Mouse (Mus musculus): ENCODE measurements around the gene Chrna7. TPM values are rescaled to one million over a fixed set of nuclear protein-coding genes. Genes with fewer than 3 reads are reported as not detected.

The Chrna7 gene
- not detected in 2 replicates for total RNA-seq (2017)

DNA sequence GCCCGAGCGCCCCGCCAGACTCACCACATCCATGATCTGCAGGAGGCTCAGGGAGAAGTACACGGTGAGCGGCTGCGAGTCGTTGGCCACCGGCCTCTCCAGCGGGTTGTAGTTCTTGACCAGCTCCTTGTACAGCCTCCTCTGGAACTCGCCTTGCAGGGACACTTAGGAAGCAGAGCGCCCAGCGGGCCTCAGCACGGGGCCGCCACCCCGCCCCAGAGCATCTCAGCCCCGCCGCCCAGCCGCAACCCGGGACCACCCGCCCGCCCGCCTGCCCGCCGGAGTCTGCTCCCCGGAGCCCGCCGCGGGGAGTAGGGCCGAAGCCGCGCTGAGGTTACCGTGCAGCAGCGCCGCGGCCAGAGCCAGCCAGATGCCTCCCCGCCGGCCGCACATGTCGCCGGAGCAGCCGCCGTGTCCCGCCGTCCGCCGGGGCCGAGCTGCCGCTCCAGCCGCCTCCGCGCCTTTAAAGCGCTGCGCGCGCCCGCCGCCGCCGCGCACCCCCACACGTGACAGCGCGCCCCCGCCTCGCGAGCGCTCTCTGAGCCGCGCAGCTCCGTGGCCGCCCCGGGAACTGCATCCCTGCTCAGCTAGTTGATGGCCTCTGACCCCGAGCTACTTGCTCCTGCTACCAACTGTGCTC lies at the start of gene Chrna7:
Gene Chrna7 (minus strand): TSS at position 486 of the 640 bp plus-strand sequence.
- ATAC-seq (ENCODE audit: extremely low read depth, insufficient number of reproducible peaks, low FRiP score, poor library complexity, severe bottlenecking) = no peak

DNA sequence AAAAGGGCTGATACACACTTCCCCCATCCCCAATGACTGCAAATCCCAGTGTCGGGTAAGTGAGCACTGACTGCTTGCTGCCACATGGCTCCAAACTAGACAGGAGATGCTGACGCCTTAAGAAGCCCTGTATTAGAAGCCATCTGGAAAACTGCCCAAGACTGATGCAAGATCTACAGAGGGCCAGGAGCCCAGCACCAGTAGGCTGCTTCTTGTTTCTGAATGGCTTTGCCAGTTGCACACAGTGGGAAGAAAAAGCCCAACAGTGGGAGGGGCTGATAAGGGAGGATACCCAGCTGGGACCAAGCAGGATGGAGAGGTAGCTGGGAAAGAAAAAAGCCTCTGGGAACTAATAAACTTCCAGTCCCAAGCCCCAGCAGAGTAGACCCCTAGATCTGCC lies 37.0 kb upstream of the Chrna7 start:
- no peak for ATAC-seq (ENCODE audit: extremely low read depth, insufficient number of reproducible peaks, low FRiP score, poor library complexity, severe bottlenecking)

DNA sequence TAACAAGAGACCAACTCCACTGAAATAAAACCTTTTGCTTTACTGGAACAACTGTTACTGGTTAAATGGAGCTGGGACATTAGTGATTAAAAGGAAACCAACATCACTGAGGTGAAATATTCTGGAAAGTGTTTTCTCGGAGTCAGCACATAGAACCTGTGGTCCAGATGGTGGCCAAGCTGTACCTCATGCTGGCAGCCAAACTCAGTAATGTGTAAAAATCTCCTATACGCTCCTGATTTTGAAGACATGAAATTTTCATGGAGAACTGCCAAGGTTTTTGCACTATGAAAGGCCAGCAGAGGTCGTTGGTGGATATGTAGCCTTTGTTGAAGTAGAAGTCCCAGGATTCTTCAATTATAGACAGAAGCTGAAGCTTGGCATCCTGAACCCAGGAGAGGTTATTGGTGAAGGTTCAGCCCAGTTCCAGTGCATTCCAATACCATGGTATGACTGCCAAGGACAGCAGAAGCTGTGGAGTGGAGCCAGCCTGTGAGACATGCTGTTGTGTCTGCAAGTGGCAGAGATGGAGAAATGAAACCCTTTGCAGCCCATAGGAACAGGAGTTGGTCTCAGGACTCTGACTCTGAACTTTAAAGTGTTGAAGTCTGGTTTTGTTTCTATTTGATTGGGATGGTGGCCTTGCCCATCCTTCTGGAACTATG lies 25.6 kb upstream of the Chrna7 start:
- ATAC-seq (ENCODE audit: extremely low read depth, insufficient number of reproducible peaks, low FRiP score, poor library complexity, severe bottlenecking) = no peak

DNA sequence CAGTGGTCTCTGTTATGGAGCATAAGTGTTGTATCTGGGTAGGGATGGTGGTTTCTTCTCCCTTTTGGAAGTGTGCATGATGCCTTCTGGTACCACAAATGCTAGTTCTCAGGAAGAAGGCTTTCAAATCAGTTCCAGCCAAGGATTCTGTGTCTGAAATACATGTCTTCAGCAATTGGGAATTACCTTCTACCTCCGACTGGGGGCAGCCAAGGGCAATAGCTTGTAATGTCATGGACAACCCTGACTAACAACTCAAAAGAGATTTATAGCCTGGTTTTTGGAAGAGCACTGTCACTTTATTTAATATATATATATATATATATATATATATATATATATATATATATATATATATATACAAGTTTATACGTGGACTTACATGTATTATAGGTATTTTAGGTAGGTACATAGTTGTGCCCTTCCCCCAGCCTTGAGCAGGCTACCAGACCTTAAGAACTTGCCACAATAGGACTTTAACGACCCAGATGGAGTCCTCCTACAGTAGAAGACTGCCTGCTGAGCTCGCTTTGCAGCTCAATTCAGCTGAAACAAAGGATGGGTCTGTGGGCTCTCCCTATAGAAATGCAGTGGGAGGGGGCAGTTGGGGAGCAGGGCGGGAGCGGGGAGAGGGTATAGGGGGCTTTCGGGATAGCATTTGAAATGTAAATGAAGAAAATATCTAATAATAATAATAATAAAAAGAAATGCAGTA lies 12.9 kb upstream of the Chrna7 start:
- ATAC-seq (ENCODE audit: extremely low read depth, insufficient number of reproducible peaks, low FRiP score, poor library complexity, severe bottlenecking) = no peak

DNA sequence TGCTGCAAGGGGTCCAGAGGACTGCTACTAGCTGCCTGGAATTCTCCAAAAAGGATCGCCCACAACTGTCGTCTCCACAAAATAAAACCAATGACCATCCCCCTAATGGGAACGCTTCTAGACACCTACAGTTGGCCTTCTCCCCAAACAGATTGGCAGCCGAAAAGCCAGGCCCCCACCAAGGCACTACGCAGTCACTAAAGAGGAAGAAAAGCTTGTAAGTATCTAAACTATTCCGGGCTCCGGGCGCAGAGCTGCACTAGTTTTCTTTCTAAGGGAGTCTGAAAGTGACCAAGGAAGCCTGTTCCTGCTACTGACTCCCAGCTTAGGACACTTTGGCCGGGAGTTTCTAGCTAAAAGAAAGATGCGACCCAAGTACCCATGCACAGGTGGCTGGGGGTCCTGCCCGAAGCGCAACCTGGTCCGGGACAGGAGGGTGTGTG lies 707 bp downstream of the Chrna7 start:
- ATAC-seq (ENCODE audit: extremely low read depth, insufficient number of reproducible peaks, low FRiP score, poor library complexity, severe bottlenecking) = no peak

DNA sequence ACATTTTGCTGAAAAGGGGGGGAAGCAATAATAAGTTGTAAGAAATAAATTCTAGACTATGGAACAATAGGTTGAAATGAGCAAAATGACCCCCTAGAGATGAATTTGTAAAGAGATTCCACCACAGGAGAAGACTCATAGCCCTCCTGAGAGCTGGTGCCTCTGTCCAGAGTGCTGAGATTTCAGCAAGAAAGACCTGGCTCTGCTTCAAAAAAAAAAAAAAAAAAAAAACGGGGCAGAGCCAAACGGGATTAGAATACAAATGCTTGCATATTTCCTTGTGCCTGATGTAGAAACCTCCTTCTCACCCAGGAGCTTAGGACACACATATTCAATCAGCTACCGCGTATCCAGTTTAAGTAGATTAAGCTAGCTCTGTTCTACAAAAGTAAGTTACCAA lies 2.9 kb downstream of the Chrna7 start:
- no peak for ATAC-seq (ENCODE audit: extremely low read depth, insufficient number of reproducible peaks, low FRiP score, poor library complexity, severe bottlenecking)

DNA sequence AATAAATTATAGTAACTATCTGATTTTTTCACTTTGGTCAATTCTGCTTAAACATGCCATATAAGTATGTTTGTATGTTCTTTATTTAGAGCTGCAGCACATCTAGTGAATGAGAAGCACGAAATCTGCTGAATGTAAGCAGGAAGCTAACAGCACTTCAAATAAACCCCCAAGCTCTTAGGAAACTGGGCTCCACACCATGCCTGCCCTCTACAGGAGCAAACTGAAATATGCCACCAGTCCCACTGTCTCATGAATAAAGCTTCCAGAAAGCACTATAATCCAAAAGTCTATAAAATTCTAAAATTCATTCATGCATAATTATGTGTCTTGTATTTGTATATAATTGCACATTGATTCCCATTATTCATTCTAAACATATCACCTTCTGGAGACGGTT lies 5.2 kb downstream of the Chrna7 start:
- no peak for ATAC-seq (ENCODE audit: extremely low read depth, insufficient number of reproducible peaks, low FRiP score, poor library complexity, severe bottlenecking)

DNA sequence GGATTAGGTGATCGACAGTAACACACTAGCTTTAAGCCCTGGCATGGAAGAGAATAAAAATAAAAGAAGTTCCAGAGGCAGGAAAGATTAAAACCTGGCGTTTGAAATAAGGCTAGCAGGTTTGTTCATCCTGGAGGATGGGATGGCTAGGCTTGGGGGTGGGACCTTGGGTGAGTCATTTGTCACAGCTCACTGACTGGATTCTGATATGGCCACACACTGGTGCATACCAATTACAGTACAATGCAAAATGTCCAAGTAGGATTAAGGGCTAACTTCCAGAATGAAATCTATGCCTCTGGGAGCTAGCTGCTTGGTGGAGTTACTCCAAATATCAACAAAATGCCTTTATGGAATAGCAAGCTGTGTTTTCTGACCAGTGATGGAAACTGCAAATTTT lies 16.8 kb downstream of the Chrna7 start:
- ATAC-seq (ENCODE audit: extremely low read depth, insufficient number of reproducible peaks, low FRiP score, poor library complexity, severe bottlenecking) = no peak

DNA sequence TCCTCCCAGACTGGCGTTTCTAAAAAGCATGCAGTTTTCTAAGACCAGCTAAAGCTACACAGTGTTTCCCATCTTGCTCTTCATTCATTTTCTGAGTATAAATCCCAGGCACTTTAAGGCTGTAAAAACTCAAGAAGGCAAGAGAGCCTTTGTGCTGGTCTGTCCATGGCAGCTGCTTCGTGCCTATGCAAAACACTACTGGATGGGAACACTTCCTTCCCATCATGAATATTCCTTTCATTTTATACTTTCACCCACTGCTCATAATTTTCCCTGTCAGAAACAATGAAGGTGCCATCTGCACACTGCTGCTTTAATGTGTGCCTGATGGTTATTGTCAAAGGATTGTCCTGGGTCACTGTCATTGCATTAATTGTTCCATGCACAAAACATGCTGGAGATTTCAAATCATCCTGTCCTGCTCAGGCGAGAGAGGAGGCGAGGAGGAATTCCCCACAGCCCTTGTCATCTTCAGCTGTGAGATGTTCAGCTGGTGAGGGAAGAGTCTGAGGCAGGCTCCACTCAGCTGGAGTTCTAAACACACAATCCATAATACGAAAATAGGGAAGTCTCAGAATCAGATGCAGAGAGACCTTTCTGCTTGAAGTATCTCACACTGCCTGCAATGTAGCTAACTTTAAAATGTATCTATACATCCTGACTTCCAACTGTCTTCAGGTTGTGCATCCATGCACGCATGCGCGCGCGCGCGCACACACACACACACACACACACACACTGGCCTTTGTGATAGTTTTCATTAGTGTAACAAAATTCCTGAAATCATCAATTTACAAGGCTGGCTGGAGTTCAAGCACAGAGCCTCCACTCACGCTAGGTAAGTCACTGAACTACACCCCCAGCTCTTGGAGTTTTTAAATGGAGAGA lies 22.5 kb downstream of the Chrna7 start:
- no peak for ATAC-seq (ENCODE audit: extremely low read depth, insufficient number of reproducible peaks, low FRiP score, poor library complexity, severe bottlenecking)

DNA sequence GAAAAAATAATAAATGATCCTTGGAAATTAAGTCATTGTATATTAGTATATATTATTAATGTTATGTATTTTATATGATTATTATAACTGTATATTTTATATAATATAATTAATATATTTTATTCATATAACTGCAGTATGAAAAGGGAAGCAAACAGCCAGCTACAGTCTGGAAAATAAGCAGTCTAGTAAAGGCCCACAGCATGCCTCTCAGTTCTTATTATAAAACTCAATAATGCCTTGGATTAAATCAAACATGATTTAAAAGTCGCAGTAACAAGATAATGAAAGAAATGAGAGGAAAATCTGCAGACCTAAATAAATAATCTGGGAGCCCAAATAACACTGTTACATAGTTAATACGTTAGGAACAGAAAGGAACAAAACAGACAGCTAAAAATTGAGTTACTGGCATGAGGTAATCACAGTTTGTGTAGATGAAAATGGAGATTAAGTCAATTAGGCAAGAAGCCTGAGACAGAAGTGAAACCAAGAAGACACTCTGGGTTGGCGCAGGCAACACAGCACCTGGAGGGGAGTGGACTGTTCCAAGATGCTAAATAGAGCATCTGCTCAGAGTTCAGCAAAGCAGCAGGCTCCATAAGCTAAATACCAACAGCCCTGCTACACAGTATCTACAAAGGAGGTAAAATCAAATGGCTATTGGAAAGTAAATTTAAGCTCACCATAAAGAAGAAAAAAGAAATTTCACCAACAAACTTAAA lies 42.1 kb downstream of the Chrna7 start:
- no peak for ATAC-seq (ENCODE audit: extremely low read depth, insufficient number of reproducible peaks, low FRiP score, poor library complexity, severe bottlenecking)

DNA sequence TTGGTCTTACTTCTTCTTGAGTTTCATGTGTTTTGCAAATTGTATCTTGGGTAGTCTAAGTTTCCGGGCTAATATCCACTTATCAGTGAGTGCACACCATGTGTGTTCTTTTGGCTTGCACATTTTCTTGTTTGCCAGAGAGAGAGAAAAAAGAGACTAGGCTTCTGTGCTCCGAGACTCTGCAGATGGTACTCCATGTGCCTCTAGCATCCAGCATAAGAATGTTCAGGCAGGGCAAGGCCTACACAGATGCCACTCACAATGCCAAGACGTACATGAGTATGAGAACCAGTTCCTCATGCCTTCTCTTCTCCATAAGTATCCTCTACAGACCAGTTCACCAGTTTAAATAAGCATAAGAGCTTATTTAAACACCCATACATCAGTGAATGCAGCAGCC lies 47.8 kb downstream of the Chrna7 start:
- no peak for ATAC-seq (ENCODE audit: extremely low read depth, insufficient number of reproducible peaks, low FRiP score, poor library complexity, severe bottlenecking)

DNA sequence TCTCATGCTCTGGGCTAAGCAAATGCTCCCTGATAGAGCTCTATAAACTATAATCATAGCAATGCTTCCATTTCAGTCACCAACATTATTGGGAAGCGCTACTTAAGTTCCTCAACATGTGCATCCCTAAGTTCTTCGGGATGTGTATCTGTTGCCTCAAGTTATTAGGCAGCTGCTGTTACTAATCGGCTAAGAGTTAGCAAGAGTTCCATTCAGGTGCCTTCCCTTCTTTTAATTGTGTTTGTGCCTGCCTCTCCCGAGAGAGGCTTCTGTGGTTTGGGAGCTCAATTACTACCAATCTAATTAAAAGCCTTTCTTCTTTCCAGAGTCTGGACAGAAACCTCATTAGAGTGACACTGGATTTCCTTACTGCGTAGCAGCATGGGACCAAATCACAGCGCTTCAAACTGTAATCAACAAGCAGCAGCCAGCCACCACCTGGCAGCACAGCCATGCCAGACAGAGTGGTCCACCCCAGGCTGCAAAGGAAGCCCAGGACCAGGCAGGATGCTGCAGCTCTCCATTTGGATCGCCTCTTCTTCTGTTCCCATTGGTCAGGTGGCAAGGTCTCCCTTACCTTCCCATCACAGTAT lies 50.0 kb downstream of the Chrna7 start:
- no peak for ATAC-seq (ENCODE audit: extremely low read depth, insufficient number of reproducible peaks, low FRiP score, poor library complexity, severe bottlenecking)

DNA sequence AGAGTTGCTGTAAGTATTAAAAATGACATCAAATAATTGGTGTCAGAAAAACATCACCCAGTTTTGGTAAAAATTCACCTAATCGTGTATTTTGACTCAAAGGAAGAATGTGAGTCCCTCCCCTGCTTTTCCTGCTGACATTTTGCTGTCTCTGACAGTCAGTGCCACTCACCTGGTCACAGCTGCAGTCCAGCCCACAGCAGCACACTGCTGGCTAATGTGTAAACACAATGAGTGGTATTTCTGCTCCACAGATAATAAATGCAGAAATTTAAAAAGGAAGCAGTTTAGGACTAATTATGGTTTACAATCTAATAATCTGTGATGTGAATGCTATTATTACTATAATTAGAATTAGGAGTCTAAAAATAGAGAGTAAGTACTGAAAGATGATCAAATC lies 59.1 kb downstream of the Chrna7 start:
- no peak for ATAC-seq (ENCODE audit: extremely low read depth, insufficient number of reproducible peaks, low FRiP score, poor library complexity, severe bottlenecking)

DNA sequence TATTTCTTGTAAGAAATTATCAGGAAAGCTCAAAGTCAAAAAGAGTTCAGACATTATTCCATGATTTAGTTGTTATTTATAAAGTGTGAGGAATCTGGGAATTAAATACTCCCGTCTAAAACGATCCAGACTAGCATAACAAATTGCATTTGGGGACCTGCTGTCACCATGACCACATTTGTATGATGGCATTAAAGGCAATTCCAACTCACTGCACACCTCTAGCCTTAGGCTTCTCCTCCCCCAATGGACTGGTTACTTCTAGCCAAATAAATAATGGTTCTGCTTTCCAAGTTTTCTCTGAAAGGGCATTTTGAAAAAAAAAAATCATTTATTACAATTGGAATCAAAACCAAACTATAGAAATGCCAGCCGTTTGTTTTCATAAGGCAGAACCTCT lies 63.6 kb downstream of the Chrna7 start:
- ATAC-seq (ENCODE audit: extremely low read depth, insufficient number of reproducible peaks, low FRiP score, poor library complexity, severe bottlenecking) = no peak

DNA sequence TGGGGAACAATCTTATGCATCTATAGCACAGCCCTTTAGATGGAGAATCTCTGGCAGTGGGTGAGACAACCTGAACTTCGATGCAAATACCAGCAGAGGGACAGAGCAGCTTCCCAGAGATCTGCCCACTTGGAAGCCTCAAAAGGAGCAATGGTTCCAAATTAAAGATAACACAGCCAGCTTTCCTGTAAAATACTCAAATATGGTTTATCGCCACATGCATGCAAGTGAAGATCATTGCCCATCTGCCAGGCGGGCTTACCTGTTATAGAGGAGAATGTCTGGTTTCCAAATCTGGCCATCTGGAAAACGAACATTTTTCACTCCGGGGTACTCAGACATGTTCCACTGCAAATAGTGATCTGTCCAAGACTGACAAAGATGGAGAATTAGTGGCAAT lies 64.0 kb downstream of the Chrna7 start:
- no peak for ATAC-seq (ENCODE audit: extremely low read depth, insufficient number of reproducible peaks, low FRiP score, poor library complexity, severe bottlenecking)

DNA sequence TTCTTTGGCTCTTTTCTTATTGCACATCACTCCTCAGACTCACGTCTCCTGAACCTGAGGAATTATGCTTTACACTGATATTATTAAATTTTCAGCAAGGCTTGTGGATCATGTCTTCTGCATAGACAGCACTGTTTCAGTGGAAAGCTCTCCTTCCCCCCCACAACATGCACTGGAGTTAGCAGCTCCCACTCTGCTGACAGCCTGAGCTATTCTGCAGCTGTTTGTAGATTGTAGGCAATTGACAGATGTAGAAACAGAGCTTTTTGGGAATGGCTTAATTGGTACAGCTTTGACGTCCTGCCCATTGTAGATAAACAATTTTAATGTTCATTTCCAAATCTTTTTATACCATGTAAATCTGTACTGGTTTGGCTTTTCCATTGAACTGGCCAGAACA lies 89.8 kb downstream of the Chrna7 start:
- ATAC-seq (ENCODE audit: extremely low read depth, insufficient number of reproducible peaks, low FRiP score, poor library complexity, severe bottlenecking) = no peak

DNA sequence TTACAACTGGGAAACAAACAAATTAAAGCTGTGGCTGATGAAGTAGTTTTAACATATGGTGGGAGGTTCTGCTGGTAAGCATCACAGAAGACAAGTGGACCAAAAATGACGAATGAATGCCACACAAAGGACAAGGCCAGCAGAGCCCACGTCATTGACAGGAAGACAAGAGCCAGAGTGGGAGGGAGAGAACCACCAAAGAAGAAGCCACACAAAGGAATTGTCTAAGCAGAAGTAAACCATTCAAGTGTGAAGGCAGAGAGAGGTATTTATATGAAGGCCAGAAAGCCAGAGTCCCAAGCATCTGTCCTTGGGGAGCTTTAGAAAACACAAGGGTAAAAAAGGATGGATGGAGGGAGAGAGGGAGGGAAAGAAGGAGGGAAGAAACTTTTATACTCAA lies 98.7 kb downstream of the Chrna7 start:
- no peak for ATAC-seq (ENCODE audit: extremely low read depth, insufficient number of reproducible peaks, low FRiP score, poor library complexity, severe bottlenecking)

DNA sequence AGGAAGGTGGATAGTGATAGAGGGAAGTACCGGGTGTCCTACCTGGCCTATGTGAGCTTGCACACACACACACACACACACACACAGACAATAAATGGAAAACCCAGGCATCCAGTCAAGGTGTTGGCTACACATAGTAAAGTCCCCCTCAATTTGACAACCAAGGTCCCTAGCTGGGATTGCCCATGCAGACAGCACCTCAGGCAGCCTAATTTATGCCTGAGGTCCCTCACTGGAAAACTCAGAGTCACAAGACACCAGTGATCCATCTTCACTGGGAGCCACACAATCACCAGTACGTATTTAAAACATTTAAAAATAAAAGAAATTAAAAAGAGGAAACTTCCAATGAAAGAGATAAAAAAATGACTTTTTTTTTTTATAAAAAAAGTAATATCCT lies 99.1 kb downstream of the Chrna7 start:
- ATAC-seq (ENCODE audit: extremely low read depth, insufficient number of reproducible peaks, low FRiP score, poor library complexity, severe bottlenecking) = no peak

All from neutrophil, adult 5-6 weeks (primary cell).